Mouse (Mus musculus) heart, postnatal 25 days (tissue): ENCODE results near the gene Slc28a1. TPM values are rescaled to one million over a fixed set of nuclear protein-coding genes. Genes with fewer than 3 reads are reported as not detected.
A peak's percentile ranks its signal among the peaks of the same experiment; 100 is the strongest.
"Not testable (repeated sequence)": the region's sequence is repeated elsewhere in the genome, so short reads cannot be mapped to it uniquely, and the experiment has no call there.

Experiments
- DNase-seq: peaks from one replicate; pipeline ENCODE4 v3.0.0; 2022; ENCODE audit warnings: low spot score
- intact Hi-C: fragments of 180-260 bp; cut with DNase I; formaldehyde crosslinking; loops from one replicate; pipeline ENCODE4 v1.15.1; 2025
- total RNA-seq, 2 experiments: library from RNA; stranded (reverse); gene quantifications; 2 replicates each; pipeline ENCODE4 v1.2.3; 2021

Slc28a1 gene
- total RNA-seq, 2 experiments from 2014 or later = 0.10 to 0.11 TPM

- no peak for DNase-seq
- intact Hi-C loops = no loop called here
These were observed 8.2 kb downstream of the Slc28a1 start for GRCm38 (mm10) chr7:81122808-81123207.

DNA sequence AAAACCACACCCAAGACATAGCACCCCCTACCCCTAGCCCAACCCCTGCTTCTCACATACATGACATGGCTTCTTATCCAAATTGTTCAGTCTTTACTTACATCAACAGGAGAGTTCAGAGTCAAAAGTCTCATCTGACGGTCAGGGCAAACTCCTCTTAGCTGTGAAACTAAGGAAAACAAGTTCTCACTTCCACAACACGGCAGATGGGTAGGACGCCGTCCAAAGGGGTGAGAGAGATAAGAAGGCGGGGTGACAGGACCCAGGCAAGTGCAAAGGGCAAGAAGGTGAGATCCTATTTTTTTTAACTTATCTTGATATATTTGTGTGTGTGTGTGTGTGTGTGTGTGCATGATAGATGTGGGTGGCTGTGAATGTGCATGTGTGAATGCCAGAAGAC, 9.0 kb downstream of the Slc28a1 start:
- intact Hi-C loops = no loop called here
- no peak for DNase-seq

DNA sequence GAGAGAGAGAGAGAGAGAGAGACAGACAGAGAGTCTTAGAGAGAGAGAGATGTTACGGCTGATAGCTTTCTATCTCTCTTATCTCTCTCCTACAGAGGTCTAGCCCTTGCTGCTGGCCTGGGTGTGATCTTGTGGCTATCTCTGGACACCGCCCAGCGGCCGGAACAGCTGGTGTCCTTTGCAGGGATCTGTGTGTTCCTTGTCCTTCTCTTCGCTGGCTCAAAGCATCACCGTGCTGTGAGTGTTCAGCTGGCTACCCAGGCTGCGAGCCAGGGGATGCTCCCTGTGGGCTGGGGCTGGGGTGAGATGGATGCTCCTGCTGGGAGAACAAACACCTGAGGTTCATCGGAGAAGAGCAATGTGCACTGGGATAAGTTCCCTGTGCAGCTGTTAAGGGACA, 10.2 kb downstream of the Slc28a1 start:
- intact Hi-C loops = no loop called here
- peak; percentile 66 for DNase-seq

DNA sequence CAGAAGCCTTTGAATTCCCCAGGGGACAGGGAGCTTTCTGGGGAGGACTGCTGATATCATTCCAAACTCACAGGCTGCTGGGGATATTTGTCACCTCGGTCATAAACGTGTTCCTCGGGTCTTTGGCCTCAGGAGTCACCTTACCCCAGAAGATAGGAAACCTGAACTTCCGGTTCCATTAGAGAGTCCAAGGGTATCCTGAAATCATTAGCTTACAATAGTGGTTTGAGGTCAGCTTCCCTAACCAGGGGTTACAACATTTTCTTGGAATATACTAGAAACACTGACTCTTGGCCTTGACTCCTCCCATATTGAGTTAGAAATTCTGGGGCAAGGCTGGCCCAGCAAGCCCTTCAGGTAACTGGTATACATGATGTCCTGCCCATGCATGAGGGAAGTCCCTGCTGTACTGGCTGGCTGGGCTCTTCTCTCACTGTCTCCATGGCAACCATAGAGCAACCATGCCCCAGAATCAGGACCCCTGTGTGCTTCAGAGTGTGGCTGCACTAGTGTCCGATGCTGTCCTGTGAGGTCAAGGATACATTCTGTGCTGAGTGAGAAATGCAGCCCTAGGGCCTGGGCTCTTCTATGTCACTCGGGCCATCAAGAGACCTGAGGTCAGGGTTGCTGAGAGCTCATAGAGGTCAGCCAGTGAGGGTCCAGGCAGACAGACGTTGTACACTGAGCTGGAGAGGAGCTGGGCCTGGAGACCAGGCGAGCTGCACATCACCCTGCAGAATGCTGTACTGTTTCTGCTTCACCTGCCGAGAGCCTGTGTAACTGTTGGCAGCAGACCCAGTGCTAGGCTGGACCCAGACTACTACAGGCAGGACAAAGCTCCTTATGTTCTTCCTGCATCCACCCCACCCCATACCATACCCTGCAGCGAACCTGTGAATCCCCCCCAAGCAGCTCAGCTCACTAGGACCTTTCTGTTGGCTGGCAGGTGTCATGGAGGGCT, 10.9 kb downstream of the Slc28a1 start:
- DNase-seq = no peak
- intact Hi-C loops = no loop called here

DNA sequence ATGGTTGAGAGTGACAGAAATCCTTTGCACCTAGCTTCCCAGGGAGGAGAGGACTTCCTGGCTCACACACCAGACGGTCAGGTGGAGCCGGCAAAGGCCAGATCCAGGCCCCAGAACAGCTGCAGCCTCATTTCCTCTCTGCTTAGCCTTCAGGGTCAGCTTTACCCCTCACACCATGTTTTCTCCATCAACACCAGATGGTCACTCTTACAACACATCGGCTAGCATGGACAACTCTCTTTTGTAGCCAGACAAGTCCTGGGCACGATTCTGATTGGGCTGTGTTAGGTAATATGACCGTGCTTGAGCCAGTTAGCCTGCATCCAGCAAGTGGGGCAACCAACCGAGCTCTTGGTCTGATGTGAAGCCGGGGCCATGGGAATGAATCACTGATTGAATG, 17.3 kb downstream of the Slc28a1 start:
- DNase-seq = peak; percentile 63
- intact Hi-C loops = no loop called here

DNA sequence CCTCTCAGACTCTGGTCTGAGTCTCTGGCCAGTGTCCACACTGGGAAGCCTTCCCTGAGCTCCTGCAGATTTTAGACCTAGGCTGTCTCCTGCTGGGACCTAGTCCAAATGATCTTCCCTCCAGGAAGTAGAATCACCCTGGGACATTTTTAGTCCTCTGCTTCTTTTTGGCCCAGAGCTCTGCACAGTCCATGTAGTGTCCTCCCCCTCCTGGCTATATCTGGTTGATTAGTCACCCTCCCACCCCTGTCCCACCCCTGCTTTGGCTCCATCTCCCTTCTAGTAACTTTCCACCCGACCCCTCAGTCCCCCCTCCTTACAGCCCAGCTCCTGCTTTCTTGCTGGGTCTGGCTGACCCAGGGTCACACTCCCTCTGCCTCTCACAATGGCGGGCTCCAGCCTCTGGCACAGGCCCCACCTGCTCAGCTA, 18.3 kb downstream of the Slc28a1 start:
- DNase-seq = peak; percentile 65
- intact Hi-C loops = no loop called here

DNA sequence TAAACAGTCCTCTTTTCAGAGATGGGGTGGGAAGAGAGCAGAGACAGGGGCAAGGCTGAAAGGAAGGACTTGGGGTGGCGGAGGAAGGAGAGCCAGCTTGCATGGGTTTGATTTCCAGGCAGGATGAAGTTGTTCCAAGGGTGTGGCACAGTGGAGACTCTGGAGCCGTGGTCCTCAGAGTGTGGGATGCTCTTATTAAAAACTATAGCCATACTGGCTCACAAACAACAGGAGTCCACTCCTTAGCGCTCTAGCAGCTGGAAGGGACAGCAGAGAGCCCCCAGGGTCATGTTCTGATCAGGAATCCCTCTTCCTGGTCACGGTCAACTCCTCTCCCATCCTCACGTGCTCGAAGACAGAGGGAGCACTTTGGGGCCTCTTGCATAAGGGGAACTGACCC, 18.8 kb downstream of the Slc28a1 start:
- intact Hi-C loops = no loop called here
- peak; percentile 39 for DNase-seq

DNA sequence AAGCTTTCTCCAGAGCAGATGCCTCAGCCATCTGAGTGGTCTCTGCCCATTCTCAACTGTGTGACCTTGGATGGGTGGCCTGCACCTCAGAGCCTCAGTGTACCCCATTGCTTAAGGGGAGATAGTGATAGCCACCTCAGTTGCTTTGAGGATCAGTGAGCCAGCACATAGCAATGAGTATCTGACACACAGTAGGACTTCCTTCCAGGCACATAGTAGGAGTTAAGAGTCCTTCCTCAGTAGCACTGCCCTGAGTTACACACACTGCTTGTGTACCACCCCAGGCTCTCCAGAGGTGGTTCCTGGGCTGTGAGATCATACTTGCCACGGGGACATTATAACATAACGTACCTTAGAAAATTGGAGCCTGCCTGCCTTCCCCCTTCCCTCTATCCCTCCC, 19.3 kb downstream of the Slc28a1 start:
- intact Hi-C loops = no loop called here
- no peak for DNase-seq

- intact Hi-C loops = loop anchor here (5.0 kb wide), 1 partner anchor 57 kb away; no protein-coding TSS in a partner anchor
- DNase-seq = peak; percentile 80
These were observed 20.0 kb downstream of the Slc28a1 start for GRCm38 (mm10) chr7:81134614-81135067.

- DNase-seq = no peak
- intact Hi-C loops = loop anchor here (5.0 kb wide), 1 partner anchor 60 kb away; no protein-coding TSS in a partner anchor
These were observed 22.7 kb downstream of the Slc28a1 start for GRCm38 (mm10) chr7:81137292-81137691.

GRCm38 (mm10) chr7:81139100-81139499, 24.5 kb downstream of the Slc28a1 start:
- peak; percentile 73 for DNase-seq
- intact Hi-C loops = loop anchor here (5.0 kb wide), 1 partner anchor 62 kb away; no protein-coding TSS in a partner anchor

DNA sequence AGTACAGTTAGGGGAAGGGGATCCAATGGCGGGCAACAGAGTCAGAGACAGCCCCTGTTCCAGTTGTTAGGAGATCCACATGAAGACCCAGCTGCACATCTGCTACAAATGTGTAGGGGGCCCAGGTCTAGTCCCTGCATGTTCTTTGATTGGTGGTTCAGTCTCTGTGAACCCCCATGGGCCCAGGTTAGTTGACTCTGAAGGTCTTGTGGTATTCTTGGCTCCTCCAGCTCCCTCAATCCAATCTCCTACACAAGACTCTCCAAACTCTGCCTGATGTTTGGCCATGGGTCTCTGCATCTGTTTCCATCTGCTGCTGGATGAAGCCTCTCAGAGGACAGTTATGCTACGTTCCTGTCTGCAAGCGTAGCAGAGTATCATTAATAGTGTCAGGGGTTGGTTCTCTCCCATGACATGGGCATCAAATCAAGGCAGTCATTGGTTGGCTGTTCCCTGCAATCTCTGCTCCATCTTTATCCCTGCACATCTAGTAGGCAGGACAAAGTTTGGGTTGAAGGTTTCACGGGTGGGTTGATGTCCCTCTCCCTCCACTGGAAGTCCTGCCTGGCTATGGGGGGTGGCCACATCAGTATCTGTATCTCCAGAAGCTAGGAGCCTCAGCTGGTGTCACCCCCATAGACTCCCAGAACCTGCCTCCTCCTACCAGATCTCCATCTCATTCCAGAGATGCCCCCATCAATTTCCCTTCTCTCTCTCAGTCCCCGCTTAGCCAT, 25.2 kb downstream of the Slc28a1 start:
- no peak for DNase-seq
- intact Hi-C loops = loop anchor here (5.0 kb wide), 1 partner anchor 63 kb away; no protein-coding TSS in a partner anchor

DNA sequence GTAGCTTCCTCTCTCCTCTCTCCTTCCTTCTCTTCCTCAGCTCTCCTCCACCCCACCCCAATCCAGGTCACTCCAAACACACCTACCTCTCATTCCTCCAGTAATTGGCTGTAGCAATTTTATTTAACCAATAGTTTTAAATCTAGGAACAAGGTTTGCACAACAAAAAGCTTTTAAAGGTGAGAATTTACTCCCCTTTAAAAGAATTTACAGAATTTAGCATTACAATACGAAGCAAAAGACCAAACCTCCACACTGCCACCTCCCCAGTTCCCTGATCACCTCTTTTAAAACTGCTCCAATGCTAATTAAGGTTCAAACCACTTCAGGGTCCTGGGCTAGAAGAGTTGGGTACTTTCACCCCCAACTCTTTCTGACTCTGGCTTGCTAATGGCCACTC, 26.9 kb downstream of the Slc28a1 start:
- intact Hi-C loops = no loop called here
- no peak for DNase-seq

- intact Hi-C loops, DNase-seq: not testable (repeated sequence)
These were observed 28.5 kb downstream of the Slc28a1 start for GRCm38 (mm10) chr7:81143056-81143455.

- intact Hi-C loops = loop anchor here (5.0 to 10.0 kb wide), 2 partner anchors 37 to 155 kb away; partner anchors contain the start of genes Slc28a1 and Zfp592
These were observed 35.2 kb downstream of the Slc28a1 start for GRCm38 (mm10) chr7:81149759-81150158.

GRCm38 (mm10) chr7:81151216-81151615, 36.6 kb downstream of the Slc28a1 start:
- no peak for DNase-seq
- intact Hi-C loops = loop anchor here (5.0 to 10.0 kb wide), 2 partner anchors 39 to 156 kb away; partner anchors contain the start of genes Slc28a1 and Zfp592

More at GRCm38 (mm10) chr7:81149759-81150158, 35.2 kb downstream of the Slc28a1 start:
- peak; percentile 29 for DNase-seq

GRCm38 (mm10) chr7:81152306-81152705, 37.7 kb downstream of the Slc28a1 start:
- DNase-seq = no peak
- intact Hi-C loops = loop anchor here (5.0 to 10.0 kb wide), 2 partner anchors 40 to 158 kb away; partner anchors contain the start of genes Slc28a1 and Zfp592

DNA sequence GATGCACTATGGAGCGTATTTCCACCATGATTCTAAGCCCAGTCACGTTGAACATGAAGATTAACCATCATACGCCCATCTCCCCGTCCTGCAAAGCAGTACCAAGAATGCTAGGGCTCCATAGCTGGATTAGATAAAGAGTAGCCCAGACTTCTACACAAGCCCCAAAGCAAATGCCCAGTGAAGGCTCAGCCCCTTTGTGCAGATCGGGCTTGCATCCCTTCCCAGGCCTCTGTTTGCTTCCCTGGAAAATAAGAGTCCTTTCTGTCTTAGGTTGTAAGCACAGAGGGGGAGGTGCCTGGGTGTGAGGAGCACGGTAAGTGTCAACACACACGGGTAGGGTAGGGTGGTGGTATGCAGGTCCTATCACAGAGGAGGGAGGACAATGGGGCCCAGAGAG, 38.2 kb downstream of the Slc28a1 start:
- intact Hi-C loops = loop anchor here (5.0 to 10.0 kb wide), 2 partner anchors 41 to 158 kb away; partner anchors contain the start of genes Slc28a1 and Zfp592

GRCm38 (mm10) chr7:81153327-81153726, 38.7 kb downstream of the Slc28a1 start:
- intact Hi-C loops = loop anchor here (5.0 to 10.0 kb wide), 2 partner anchors 41 to 159 kb away; partner anchors contain the start of genes Slc28a1 and Zfp592
- DNase-seq = no peak

More for the DNA sequence above, 38.2 kb downstream of the Slc28a1 start:
- DNase-seq = no peak

- not testable (repeated sequence) for DNase-seq
- intact Hi-C loops = loop anchor here (2.0 to 10.0 kb wide), 3 partner anchors 42 to 269 kb away; partner anchors contain the start of genes Slc28a1 and Zfp592
These were observed 39.6 kb downstream of the Slc28a1 start for GRCm38 (mm10) chr7:81154244-81154643.
